Mouse (Mus musculus) megakaryocyte-erythroid progenitor cell, adult 5-6 weeks (primary cell): ENCODE data around the gene Tmem25. TPM values are rescaled to one million over a fixed set of nuclear protein-coding genes. Genes with fewer than 3 reads are reported as not detected.

Experiments
- ATAC-seq: replicated peaks from 2 replicates; pipeline ENCODE4 v1.8.0; 2016; ENCODE audit warnings: mild to moderate bottlenecking, inconsistent platforms; ENCODE audit not compliant: severe bottlenecking, poor library complexity, low FRiP score, low TSS enrichment
- total RNA-seq, 2 experiments: library from RNA; stranded (forward) in 1 of 2; stranded (reverse) in 1 of 2; fragments of 200-1000, 215-1000 nt in 1 of 2; fragments of >200 nt in 1 of 2; fragmentation: Nextera tagmentation in 1 of 2; gene quantifications; 2 replicates each; pipeline ENCODE4 v1.2.3; 2014 to 2017

Gene Tmem25
- total RNA-seq (2014; fragmentation: Nextera tagmentation) (not detected in 2 replicates), total RNA-seq (2017) (0.28 TPM in 1 of 2 replicates, not detected in the other)

DNA sequence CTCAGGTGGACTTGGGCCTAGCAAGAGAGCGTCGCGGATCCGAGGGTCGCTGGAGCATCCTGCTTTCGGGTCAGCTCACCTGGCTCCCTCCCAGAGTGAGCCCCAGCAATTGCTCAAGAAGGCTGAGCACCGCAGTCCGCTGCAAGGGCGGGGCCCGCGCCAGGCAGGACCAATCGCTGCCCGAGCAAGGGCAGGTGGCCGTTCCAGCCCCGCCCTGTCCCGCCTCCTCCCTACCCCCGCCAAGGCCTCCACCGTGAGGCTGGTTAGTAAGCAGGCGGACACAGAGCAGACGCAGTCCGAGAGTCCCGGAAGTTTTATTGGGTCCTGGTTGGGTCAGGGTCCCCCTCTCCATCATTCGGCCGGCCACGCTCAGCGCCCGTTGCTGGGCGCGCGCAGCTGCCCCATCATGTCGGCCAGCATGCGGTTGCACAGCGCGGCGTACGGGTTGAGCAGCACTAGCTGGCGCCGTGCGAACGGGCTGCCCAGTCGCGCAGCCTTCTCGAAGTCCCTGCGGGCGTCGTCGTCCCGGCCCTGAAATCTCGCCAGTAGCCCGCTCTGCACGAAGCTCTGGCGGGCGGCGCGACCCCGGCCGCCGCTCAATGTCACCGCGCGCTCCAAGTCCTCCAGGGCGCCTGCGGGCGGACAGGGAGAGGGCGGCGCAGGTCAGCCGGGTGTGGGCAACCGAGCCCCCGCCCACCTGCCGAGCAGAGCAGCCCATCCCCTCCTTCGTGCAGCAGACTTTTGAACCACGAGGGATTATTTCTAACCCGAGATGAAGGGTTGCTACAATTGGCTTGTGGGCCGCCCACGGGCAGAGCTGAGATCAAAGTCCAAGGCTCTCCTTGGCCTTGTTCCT lies at the start of gene Tmem25:
Tmem25 (minus strand) TSS at position 206 of the 856 bp plus-strand sequence.
- peak; percentile 83 for ATAC-seq

DNA sequence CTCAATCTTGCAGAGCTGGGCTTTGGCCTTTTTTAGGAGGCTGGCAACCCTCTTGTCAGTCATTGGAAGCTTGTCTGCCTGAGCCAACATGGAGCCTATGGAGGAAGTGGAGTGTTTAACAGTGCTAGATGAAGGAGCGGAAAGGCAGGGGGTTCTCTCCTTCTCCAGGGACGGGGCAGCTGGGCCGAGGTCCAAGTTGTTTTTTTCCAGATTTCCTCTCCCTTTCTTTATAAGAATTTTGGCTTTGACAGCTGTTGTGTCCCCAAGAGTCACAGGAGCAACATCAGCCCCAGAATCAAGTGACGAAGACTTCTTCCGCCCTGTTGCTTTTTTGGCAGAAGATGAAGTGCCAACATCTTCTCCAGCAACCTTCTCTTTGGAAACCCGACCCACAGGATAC lies 48.3 kb upstream of the Tmem25 start:
- no peak for ATAC-seq

DNA sequence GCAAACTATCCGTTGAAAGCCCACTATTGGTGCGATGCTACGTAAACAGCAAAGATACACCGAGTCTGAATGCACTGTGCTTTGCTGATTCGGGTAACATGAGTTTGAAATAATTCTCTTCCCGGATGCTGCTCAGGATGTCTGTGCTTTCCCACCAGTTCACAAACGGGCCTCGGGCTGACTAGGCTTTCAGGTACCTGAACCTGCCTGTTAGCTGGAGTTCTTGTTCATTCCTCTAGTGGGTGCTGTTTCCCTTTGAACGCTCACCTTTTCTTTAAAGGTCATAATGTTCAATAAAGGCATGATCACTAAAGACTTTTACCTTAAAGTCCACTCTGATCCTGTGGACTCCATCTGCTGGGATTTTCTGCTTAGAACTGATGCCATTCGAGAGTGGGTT lies 42.1 kb upstream of the Tmem25 start:
- peak; percentile 67; the same call in 1 of the 2 replicates for ATAC-seq

DNA sequence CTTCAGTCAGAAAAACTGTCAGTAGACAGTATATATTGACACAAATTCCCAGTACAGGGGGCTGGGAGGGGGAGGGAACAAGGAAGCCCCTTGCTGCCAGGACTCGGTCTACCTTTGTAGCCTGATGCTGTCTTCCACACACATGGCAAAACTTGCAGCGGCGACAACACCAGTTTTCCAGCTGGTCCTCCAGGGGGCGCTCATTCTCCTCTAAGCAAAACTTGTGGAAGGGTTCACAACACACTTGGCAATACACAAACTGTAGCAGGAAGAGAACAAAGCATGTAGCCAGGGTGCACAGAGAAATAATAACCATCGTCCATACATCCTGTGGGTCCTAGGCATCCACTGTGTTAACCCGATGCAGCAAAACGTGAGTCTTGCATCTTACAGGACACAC lies 37.3 kb upstream of the Tmem25 start:
- ATAC-seq: 0 out of 2 replicates have a peak, but pooled peaks have one; percentile 53

DNA sequence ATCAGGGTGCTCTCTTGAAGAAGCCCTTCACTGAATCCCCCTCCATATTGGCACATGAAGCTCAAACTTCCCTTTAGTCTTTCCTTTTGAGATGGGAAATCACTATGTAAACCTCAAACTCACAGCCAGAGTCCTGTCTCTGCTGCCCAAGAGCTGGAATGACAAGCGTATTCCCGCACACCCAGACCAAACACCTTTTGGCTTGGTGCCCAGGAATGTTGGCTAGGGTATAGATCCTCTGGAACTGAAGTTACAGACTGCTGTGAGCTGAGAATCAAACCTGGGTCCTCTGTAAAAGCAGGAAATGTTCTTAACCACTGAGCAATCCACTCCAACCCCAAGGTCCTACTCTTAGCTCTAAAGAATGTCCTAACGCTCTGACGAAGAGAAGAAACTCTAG lies 33.2 kb upstream of the Tmem25 start:
- ATAC-seq: no peak

DNA sequence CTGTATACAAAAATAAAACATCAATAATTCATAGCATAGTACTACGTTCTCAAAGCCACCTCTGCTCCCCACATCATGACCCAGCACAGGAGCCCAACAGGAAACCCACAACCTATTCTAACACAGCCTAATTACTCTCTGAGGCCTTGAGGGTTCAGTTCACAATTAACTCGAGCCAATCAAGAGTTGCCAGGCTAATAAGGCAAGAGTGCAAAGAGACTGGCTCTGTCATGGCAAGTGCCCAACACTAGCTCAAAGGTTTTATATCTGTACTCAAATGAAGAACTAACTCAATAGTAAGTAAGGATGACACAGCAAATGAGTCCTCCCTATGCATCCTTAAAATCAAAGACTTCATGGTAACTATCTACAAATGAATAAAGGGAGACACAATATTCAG lies 31.4 kb upstream of the Tmem25 start:
- no peak for ATAC-seq

DNA sequence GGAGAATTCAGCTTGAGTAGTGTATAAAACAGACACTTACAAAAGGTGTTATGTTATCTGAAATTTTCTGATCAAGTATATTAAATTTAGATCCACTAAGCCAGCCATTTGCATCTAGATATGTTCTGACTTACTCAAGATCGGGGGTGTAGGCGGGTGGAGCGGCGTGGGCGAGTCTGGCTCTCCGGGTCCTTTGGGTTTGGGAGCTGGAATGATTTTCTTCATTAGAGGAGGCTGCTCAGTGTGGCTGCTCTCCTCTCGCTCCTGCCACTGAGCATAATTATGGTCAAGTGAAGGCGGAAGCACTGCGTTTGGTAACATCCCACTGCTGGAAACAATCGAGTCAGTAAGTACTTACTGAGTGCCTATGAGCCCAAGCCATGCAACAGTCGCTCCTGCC lies 29.8 kb upstream of the Tmem25 start:
- ATAC-seq: no peak

DNA sequence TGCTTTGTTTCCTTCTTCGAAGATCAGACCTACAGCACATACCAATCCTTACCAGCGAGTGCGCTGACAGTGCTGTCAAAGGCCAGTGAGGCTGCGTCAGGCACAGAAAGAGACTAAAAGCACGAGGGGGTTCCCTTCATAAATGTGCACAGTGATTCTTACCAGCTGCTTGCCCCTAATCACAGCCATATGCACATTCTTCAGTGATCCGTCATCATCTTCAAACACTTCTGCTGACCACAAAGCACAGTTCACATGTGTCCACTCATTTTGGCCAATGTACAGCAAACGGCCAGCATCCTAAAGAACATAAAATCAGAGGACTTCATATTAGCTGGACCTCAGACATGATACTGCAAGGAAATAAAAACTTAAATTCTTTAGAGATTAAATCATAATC lies 27.6 kb upstream of the Tmem25 start:
- no peak for ATAC-seq

DNA sequence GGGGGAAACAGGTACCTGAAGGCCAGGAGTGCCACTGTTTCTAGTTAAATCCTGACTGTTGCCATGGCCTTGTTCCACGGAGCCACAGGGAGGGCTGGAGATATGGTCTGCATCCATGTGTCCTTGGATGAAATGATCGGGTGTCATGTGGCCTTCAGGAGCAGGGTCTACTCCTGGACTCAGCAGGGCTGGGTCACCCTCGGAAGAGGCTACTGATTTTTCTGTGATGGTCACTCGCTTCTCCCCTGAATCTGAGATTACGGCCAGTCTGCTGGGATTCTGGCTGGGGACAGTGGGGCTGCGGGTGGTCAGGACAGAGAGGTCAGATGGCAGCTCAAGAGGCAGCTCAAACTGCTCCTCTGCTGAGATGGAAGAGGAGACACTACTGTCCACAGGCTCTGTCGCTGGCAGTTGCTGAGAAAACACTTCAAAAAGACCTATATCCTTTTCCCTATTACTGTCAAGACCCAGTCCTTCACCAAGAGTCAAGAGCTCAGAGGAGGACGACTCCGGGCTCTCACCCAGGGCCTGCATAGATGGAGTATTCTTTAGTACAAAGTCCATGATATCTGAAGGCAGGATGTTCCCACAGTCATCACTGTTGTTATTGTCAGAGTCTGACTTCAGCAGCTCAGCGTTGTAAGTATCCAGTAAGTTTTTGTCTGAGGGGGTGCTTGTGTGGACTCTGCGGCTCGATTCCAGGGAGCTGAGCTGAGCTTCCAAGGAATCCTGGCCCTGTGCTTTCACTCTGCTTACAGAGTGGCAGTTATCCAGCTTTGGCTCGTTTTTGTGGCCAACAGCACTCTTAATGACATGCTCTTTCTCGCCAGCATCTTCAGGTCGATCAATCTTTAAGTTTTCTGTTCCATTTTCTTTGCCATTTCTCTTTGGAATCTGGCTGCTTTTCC lies 21.1 kb upstream of the Tmem25 start:
- no peak for ATAC-seq

DNA sequence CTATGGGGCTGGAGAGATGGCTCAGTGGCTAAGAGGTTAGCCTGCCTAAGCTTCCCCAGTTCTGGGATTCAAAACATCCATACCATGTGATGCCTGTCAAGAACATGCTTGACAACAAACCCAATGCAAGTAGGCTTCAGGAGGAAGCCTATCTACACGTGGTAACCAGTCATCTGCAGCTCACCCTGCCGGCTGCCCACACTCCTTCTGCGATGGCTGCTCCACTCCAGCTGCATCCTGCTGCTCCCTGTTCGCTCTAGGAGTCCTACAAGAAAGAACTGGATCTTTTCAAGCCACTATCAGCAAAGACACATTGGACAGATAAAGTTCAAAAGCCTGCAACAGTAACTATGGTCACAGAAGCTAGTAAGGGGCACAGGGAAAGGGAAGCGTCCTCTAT lies 18.4 kb upstream of the Tmem25 start:
- ATAC-seq: no peak

DNA sequence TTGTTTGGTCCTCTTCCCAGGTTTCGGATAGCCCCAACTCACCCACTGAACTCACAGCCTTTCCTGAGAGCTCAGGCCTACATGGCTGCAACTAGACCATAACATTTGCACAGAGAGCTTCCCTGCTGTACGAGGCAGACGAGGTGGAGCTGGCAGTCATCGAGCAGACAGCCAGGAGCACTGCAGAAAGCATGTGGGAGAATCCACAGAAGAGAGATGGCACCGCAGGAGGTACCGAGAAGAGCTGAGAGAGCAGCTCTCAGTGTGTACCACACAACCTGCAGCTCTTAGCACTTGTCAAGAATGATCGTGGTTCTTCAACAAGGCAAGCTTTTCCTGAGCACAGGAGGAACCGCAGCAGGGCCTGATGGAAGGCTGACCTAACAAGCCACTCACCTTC lies 15.1 kb upstream of the Tmem25 start:
- no peak for ATAC-seq

DNA sequence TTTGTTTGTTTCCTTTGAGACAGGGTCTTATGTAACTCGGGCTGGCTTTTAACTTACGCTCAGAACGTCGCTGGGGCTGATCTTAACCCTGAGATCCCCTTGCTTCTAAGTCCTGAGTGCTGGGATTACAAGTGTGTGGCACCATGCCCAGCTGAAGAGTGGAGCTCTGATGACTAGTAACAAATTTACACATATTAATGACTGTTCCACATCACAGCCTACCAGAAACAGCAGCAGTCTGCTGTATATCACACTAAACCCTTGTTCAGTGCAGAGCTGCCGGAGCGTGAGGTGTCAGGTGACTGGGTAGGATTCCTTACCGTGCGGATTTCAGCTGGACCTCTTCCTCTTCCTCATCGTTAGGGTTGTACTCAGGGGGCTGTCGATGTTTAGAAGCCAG lies 11.2 kb upstream of the Tmem25 start:
- no peak for ATAC-seq

DNA sequence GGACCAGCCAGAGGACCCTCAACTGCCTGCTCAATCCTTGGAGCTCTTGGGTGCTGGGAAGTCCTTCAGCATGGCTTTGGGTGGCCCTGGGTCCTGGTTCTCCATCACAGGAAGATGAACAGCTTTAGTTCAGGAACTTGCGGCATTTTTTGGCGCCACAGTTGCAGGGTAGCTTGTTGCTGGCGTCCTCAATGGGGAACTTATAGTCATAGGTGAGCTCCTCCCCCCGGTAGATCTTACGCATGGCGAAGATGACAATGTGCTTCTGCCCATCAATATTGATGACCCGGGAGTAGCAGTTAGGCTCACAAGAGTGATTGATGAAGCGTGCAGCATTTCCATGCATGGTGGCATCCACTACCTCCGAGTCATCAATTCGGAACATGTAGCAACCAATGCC lies 8.7 kb upstream of the Tmem25 start:
- ATAC-seq: no peak

DNA sequence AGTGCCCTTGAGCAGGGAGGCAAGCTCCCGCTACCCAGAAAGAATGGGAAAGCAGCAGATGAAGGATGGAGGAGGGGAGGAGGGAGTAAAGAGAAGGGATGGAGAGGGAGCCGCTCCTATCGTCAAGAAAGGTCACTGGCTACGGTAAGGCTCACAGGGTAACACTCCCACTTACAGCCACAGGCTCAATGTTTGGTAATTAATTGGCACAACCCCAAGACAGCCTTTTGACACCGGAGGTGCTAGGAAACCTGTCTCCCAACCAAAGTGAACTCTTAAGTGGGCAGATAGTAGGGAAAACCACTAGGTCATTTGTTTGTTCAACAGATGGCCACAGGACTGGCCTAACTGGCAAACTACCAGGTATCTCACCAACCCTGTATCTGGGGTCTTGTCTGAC lies 8.0 kb upstream of the Tmem25 start:
- no peak for ATAC-seq

DNA sequence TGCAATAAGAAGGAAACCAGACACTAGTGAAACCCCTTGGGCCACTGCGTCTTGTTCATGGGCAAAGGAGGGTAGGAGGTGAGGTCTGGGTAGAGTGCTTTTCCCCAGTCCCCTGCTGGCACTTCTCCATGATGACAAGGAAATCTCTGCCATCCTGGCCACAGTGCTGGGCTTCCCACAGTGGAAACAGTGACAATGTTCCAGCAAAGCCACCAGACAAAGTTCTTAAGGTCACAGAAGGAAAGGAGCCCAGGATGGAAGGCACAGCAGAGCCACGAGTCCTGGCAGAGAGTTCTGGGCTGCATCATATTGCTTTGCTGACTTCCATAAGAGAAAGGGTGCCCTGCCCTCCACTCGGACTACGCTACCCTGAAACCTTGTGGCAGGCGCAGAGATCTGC lies 6.4 kb upstream of the Tmem25 start:
- no peak for ATAC-seq

DNA sequence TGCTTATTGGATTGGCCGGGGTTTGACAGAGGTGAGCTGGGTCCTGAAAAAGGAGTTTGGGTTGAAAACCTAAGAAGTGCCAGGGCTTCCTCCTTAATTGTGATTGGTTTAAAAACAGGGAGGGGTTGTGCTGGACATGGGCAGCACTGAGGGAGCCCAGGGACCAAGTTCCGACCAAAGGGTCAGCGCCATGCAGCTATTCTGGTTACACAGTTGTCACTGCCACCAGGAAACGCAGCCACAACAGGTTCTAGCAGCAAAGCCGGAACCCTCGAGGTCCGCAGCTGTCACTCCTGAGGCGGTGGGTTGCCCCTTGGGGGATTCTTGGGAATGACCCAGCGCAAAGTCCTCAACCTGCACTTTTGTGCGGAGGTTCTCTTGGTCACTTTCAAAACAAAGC lies 5.6 kb upstream of the Tmem25 start:
- ATAC-seq: no peak

DNA sequence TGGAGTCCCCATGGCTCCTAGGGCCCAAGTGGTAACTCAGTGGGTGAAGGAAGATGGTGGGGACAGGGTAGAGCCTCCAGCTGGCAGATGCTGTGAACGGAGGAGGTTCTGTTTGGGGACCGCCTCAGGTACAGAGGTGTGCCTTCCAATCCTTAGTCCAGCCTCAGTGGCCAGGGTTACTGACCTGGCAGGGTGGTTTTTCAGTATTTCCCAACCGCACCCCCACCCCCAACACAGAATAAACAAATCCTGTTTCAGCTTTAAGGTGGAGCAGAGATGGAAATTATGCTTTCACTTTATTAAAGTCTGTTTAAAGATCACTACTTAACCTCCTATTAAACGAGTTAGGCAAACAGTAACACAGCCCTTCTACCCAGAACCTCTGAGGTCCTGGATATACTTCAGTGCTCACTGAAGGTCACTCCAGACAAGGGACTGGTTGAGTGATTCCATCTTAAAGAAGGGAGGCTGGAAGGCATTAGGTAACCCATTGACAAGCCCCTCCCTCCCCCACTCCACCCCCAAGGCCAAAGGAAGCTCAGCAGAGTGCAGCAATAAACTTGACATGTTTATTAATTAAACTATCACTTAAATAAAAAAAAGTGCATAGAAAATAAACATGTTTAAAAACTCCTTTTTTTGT lies 3.8 kb upstream of the Tmem25 start, which contains the start of gene Ttc36:
Ttc36 (minus strand) TSS at position 265 of the 643 bp plus-strand sequence.
- ATAC-seq: no peak

DNA sequence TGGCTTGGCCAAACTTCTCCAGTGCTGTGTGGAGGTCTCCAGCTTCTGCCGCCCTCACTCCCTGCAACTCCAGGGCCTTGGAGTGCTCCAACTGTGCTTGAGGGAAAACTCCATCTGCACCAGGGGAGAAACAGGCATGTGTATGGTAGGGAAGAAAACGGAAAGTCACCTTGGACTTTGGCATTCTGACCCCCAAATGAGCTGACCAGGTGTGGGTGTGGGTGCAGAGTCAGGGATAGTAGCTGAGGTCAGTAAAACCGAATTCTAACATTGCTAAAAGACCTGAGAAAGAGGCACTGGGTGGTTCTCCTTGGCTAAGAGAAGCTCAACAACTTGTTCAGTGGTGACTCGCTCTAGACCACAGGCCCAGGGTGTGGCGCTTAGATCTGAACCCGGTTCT lies 2.6 kb upstream of the Tmem25 start:
- no peak for ATAC-seq

DNA sequence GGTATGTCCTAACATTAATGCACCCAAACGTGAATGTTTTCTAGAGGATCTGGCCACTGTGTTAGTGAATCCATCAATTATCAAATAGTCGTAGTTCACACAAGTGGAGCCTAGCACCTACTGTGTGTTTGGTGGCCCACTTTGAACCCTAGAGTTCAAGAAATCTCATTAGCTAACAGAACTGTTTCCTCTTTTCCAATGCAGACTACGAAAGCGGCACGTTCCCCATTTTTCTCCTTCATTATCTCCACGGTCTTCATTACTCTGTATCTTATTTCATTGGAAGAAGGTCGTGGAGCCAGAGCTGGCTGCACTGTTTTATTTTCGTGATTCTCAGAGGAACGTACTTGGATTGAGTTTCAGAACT lies 834 bp upstream of the Tmem25 start:
- no peak for ATAC-seq

DNA sequence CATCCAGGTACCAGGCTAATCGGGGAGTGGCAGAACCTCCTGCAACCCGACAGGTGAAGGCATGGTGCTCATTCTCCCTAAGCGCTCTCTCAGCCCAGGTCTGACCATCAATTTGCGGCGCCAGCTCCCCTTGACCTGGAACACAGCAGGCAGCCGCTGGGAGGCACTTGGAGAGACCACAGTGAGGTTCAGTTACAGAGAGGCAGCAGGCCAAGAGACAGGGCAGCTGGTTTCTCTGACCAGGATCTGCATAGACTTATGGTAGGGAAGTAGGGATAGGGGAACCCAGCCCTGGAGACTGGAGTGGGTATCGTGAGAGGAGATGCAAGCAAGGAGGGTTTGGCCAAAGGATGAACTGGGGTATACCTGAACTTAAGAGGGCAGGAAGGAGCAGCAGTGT lies 809 bp downstream of the Tmem25 start:
- ATAC-seq: no peak
